Mouse (Mus musculus): Measurements from ENCODE around the gene Zkscan6. TPM values are rescaled to one million over a fixed set of nuclear protein-coding genes. Genes with fewer than 3 reads are reported as not detected.

Zkscan6 gene
- total RNA-seq (2021): 1 to 10 TPM; 4.9 to 6.0 TPM
- long read RNA-seq, experiment 1, partial matches to known transcripts: 1 of 9 reads
- long read RNA-seq, experiment 1, other reads (novel, unspliced or antisense): 4 of 9 reads
- long read RNA-seq, experiment 2, partial matches to known transcripts: 1 of 7 reads
- long read RNA-seq, experiment 2, other reads (novel, unspliced or antisense): 3 of 7 reads

- peak; percentile 80 to 83 for DNase-seq
- intact Hi-C loops (cut with DNase I): loop anchor here (2.0 kb wide), 1 partner anchor 18 kb away; the partner anchor contains the start of gene Map2k4
Observed at GRCm38 (mm10) chr11:65806909-65807504, at the start of gene Zkscan6. Zkscan6 (plus strand) TSS chr11:65807175.

- intact Hi-C loops (cut with DNase I): no loop called here
Observed at GRCm38 (mm10) chr11:65759350-65759749, 47.6 kb upstream of the Zkscan6 start.

GRCm38 (mm10) chr11:65760912-65761311 is 46.1 kb upstream of the Zkscan6 start:
- intact Hi-C loops (cut with DNase I): no loop called here
- DNase-seq: no peak

More at GRCm38 (mm10) chr11:65759350-65759749, 47.6 kb upstream of the Zkscan6 start:
- no peak for DNase-seq

- DNase-seq: no peak
- intact Hi-C loops (cut with DNase I): no loop called here
Observed at GRCm38 (mm10) chr11:65768445-65768844, 38.5 kb upstream of the Zkscan6 start.

- intact Hi-C loops (cut with DNase I): no loop called here
Observed at GRCm38 (mm10) chr11:65769990-65770389, 37.0 kb upstream of the Zkscan6 start.

GRCm38 (mm10) chr11:65771546-65771945 is 35.4 kb upstream of the Zkscan6 start:
- DNase-seq: no peak
- intact Hi-C loops (cut with DNase I): no loop called here

More at GRCm38 (mm10) chr11:65769990-65770389, 37.0 kb upstream of the Zkscan6 start:
- no peak for DNase-seq

GRCm38 (mm10) chr11:65773535-65773934 is 33.4 kb upstream of the Zkscan6 start:
- no peak for DNase-seq
- intact Hi-C loops (cut with DNase I): no loop called here

GRCm38 (mm10) chr11:65773946-65774656 is 32.9 kb upstream of the Zkscan6 start:
- intact Hi-C loops (cut with DNase I): no loop called here
- no peak for DNase-seq

GRCm38 (mm10) chr11:65776906-65777611 is 29.9 kb upstream of the Zkscan6 start:
- intact Hi-C loops (cut with DNase I): no loop called here
- no peak for DNase-seq

GRCm38 (mm10) chr11:65777810-65778209 is 29.2 kb upstream of the Zkscan6 start:
- DNase-seq: no peak
- intact Hi-C loops (cut with DNase I): no loop called here

- no peak for DNase-seq
- intact Hi-C loops (cut with DNase I): no loop called here
Observed at GRCm38 (mm10) chr11:65779066-65779465, 27.9 kb upstream of the Zkscan6 start.

- no peak for DNase-seq
- intact Hi-C loops (cut with DNase I): no loop called here
Observed at GRCm38 (mm10) chr11:65779578-65779977, 27.4 kb upstream of the Zkscan6 start.

GRCm38 (mm10) chr11:65781596-65781995 is 25.4 kb upstream of the Zkscan6 start:
- no peak for DNase-seq
- intact Hi-C loops (cut with DNase I): loop anchor here (10.0 kb wide), 1 partner anchor 57 kb away; no protein-coding TSS in a partner anchor

GRCm38 (mm10) chr11:65786160-65786559 is 20.8 kb upstream of the Zkscan6 start:
- DNase-seq: no peak
- intact Hi-C loops (cut with DNase I): loop anchor here (10.0 kb wide), 1 partner anchor 61 kb away; no protein-coding TSS in a partner anchor

GRCm38 (mm10) chr11:65787421-65788151 is 19.4 kb upstream of the Zkscan6 start:
- intact Hi-C loops (cut with DNase I): loop anchor here (2.0 to 10.0 kb wide), 2 partner anchors 19 to 63 kb away; partner anchors contain the start of gene Zkscan6
- DNase-seq: no peak

GRCm38 (mm10) chr11:65788154-65788553 is 18.8 kb upstream of the Zkscan6 start, which contains the start of gene Map2k4:
Map2k4 (minus strand) TSS chr11:65788297.
- intact Hi-C loops (cut with DNase I): loop anchor here (2.0 to 10.0 kb wide), 2 partner anchors 19 to 63 kb away; partner anchors contain the start of gene Zkscan6
- DNase-seq: peak; percentile 96 to 97

GRCm38 (mm10) chr11:65794428-65795219 is 12.4 kb upstream of the Zkscan6 start:
- DNase-seq: no peak
- intact Hi-C loops (cut with DNase I): no loop called here

GRCm38 (mm10) chr11:65795896-65796295 is 11.1 kb upstream of the Zkscan6 start:
- intact Hi-C loops (cut with DNase I): no loop called here
- DNase-seq: no peak

GRCm38 (mm10) chr11:65801899-65802298 is 5.1 kb upstream of the Zkscan6 start:
- intact Hi-C loops (cut with DNase I): no loop called here
- no peak for DNase-seq

All from heart, postnatal 14 days (tissue).